Mouse (Mus musculus) subcutaneous adipose tissue, adult 2 months (tissue): ENCODE measurements around the gene Gm15023. TPM values are rescaled to one million over a fixed set of nuclear protein-coding genes. Genes with fewer than 3 reads are reported as not detected.

Experiments used
- polyA plus RNA-seq: library from polyadenylated mRNA; depleted of rRNA; stranded (reverse); fragments of >200 nt; gene quantifications from 2 replicates; pipeline ENCODE4 v1.2.3, GENCODE M21; 2012; ENCODE audit warnings: low replicate concordance; rRNA removed

The Gm15023 gene
- not detected in 2 replicates for polyA plus RNA-seq

GRCm38 (mm10) chrX:135177532-135177931, at the start of gene Gm15023:
Gene Gm15023 (minus strand): TSS chrX:135177632.

DNA sequence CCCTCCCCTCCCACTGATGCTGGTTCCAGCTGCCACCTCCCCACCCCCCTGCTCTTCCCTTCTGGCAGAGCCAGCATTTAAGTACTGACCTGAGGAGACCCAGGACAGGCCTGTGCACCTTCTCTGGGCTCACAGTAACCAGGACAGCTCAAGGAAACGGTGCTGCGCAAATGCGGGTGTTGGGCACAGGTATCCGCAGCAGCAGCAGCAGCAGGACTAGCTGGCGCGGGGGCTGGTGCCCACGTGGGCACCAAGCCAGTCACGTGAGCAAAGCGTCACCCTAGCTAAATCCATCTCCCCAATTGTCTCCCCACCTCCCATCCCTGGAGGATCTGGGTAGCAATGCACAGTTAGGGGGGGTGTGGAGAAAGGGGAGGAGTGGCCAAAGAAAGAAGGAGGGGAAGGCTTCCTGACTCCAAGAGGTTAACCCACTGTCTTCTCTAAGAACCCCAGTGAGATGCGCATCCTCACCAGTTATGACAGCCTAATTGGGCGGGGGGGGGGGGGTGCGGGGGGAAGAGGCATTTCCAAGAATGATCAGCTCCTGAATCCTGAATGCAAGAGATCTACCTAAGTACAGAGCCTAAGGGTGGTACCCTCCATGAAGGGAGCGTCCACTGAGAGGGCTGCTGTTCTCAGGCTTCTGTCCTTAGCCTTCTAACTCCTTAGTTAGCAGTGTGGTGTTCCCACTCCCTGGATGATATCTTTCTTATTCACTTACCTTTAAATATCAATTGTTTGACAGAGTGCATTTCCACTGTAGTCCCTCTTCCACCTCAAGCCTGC, 33.2 kb upstream of the Gm15023 start, which contains the start of gene Tceal6:
TSS of gene Tceal6 (minus strand) at position 252 of the 786 bp plus-strand sequence.

Other genes starting within 250 kb of the Gm15023 start
- 0.06 and 0.19 TPM in 2 replicates for gene Nxf2, start 212.9 kb downstream of the Gm15023 start, polyA plus RNA-seq
- 0.64 and 1.2 TPM in 2 replicates for gene Zmat1, start 168.4 kb downstream of the Gm15023 start, polyA plus RNA-seq
- 0.66 TPM in 1 of 2 replicates, not detected in the other for gene Tceal6, start 33.1 kb upstream of the Gm15023 start, polyA plus RNA-seq
- not detected in 2 replicates for gene Pramel3, start 124.7 kb upstream of the Gm15023 start, polyA plus RNA-seq
- not detected in 2 replicates for gene Gm5128, start 195.7 kb upstream of the Gm15023 start, polyA plus RNA-seq